12 mouse cellular contexts compared by ENCODE assay signal in genomic region chr1:74892351-74893133, GRCm38 (mm10). TPM values are rescaled to one million over a fixed set of nuclear protein-coding genes. Genes with fewer than 3 reads are reported as not detected.
DNase-seq lines count a peak whose midpoint lies in the region; ATAC-seq and TF ChIP-seq lines count a peak whose summit lies in the region.
"Had no signal": no experiment of that assay in that cellular context is flagged by ENCODE, and none has a peak within 500 bp of the region (broad histone marks: within the 10 kb centered on the region; RNA-seq: fewer than 3 reads in every experiment).

No protein-coding gene starts in this region.

- ATAC-seq in heart, embryonic 15.5 days (replicated peaks; ENCODE audit: insufficient number of reproducible peaks, insufficient read depth, low FRiP score, low read depth), result no peak
- ATAC-seq in forebrain, embryonic 13.5 days, result 0 out of 2 replicates have a peak, but pooled peaks have one; percentile 10
- no peak for ATAC-seq in intestine, postnatal 0 days
- ATAC-seq in lung, postnatal 0 days, result no peak

- TF ChIP-seq POLR2A in olfactory bulb, adult 2 months (IDR thresholded peaks at IDR 0.05; ENCODE audit: insufficient read depth, low read depth, low read length), result no peak

- H3K27me3 ChIP-seq in heart, embryonic 15.5 days, result peaks cover 95% of the 10 kb centered on the region
- peaks cover 95% of the 10 kb centered on the region for H3K27me3 ChIP-seq in forebrain, embryonic 13.5 days
- H3K27me3 ChIP-seq in intestine, postnatal 0 days (replicated peaks; ENCODE audit: control insufficient read depth, insufficient read depth, low read length), result peaks cover 63% of the 10 kb centered on the region
- H3K27me3 ChIP-seq in lung, postnatal 0 days (replicated peaks; ENCODE audit: insufficient read depth, low read length), result peaks cover 40% of the 10 kb centered on the region

- no peak for DNase-seq in heart, adult 9 months (ENCODE audit: low spot score in 2 of 2)
- no peak for DNase-seq in adrenal gland, postnatal 36 days
- DNase-seq in lung, postnatal 0 days (ENCODE audit: low spot score), result no peak
- no peak for DNase-seq in thymus, postnatal 0 days (ENCODE audit: low spot score)

- no peak for TF ChIP-seq EP300 in lung, postnatal 0 days (IDR thresholded peaks at IDR 0.05)

- H3K4me3 ChIP-seq in heart, embryonic 15.5 days, result peak overlapping the region; percentile 5; the same call in 1 of the 2 replicates
- peak overlapping the region; percentile 20 for H3K4me3 ChIP-seq in forebrain, embryonic 13.5 days
- H3K4me3 ChIP-seq in intestine, postnatal 0 days (ENCODE audit: low read depth, low read length), result peak overlapping the region; percentile 7; the same call in 1 of the 2 replicates
- peak overlapping the region; percentile 5 for H3K4me3 ChIP-seq in olfactory bulb, adult 2 months (ENCODE audit: insufficient read depth, low read depth, low read length)
- H3K4me3 ChIP-seq in lung, postnatal 0 days (ENCODE audit: low read depth, low read length), result no peak overlapping the region
- H3K4me3 ChIP-seq: megakaryocyte, embryonic 14.5 days had no signal

- H3K9ac ChIP-seq in heart, embryonic 15.5 days, result no peak overlapping the region
- no peak overlapping the region; the same call in 1 of the 2 replicates for H3K9ac ChIP-seq in forebrain, embryonic 13.5 days
- no peak overlapping the region for H3K9ac ChIP-seq in intestine, postnatal 0 days (ENCODE audit: low read depth, low read length)
- no peak overlapping the region for H3K9ac ChIP-seq in lung, postnatal 0 days (replicated peaks; ENCODE audit: low read depth)

- no peak overlapping the region for H3K27ac ChIP-seq in heart, embryonic 15.5 days
- no peak overlapping the region for H3K27ac ChIP-seq in forebrain, embryonic 13.5 days
- no peak overlapping the region for H3K27ac ChIP-seq in intestine, postnatal 0 days (ENCODE audit: low read depth, low read length)
- H3K27ac ChIP-seq in olfactory bulb, adult 2 months (ENCODE audit: insufficient read depth, low read depth, low read length), result no peak overlapping the region
- no peak overlapping the region for H3K27ac ChIP-seq in lung, postnatal 0 days (ENCODE audit: low read length)

- H3K9me3 ChIP-seq in heart, embryonic 15.5 days (replicated peaks), result no peaks in the 10 kb centered on the region
- H3K9me3 ChIP-seq in forebrain, embryonic 13.5 days (replicated peaks), result no peaks in the 10 kb centered on the region
- H3K9me3 ChIP-seq in intestine, postnatal 0 days (ENCODE audit: control insufficient read depth), result no peaks in the 10 kb centered on the region
- H3K9me3 ChIP-seq in lung, postnatal 0 days (ENCODE audit: low read length), result no peaks in the 10 kb centered on the region
- H3K9me3 ChIP-seq: megakaryocyte, embryonic 14.5 days had no signal

- peak overlapping the region; percentile 25; the same call in 1 of the 2 replicates for H3K4me2 ChIP-seq in heart, embryonic 15.5 days
- H3K4me2 ChIP-seq in forebrain, embryonic 13.5 days, result peak overlapping the region; percentile 49
- H3K4me2 ChIP-seq in intestine, postnatal 0 days (replicated peaks; ENCODE audit: low read depth), result peak overlapping the region; percentile 45; the same call in 1 of the 2 replicates
- H3K4me2 ChIP-seq in lung, postnatal 0 days (replicated peaks; ENCODE audit: low read depth, low read length), result no peak overlapping the region
- H3K4me2 ChIP-seq: liver, embryonic 11.5 days had no signal

- H3K4me1 ChIP-seq in heart, embryonic 15.5 days (replicated peaks), result peaks cover 11% of the 10 kb centered on the region
- H3K4me1 ChIP-seq in forebrain, embryonic 13.5 days, result peaks cover 16% of the 10 kb centered on the region
- H3K4me1 ChIP-seq in intestine, postnatal 0 days (replicated peaks; ENCODE audit: control insufficient read depth, insufficient read depth, low read length), result no peaks in the 10 kb centered on the region
- peaks cover 14% of the 10 kb centered on the region for H3K4me1 ChIP-seq in olfactory bulb, adult 2 months (ENCODE audit: control insufficient read depth, insufficient read depth, low read length)
- no peaks in the 10 kb centered on the region for H3K4me1 ChIP-seq in lung, postnatal 0 days (ENCODE audit: insufficient read depth, low read depth, low read length)

- WGBS in heart, embryonic 15.5 days, result 3% methylated on average over 39 of the region's 39 CpGs
- WGBS in forebrain, embryonic 13.5 days, result 3% methylated on average over 39 of the region's 39 CpGs
- WGBS in intestine, postnatal 0 days, result 3% methylated on average over 39 of the region's 39 CpGs
- WGBS in olfactory bulb, adult 2 months, result 2% methylated on average over 39 of the region's 39 CpGs
- WGBS in lung, postnatal 0 days, result 2% methylated on average over 39 of the region's 39 CpGs

- no peaks in the 10 kb centered on the region for H3K36me3 ChIP-seq in heart, embryonic 15.5 days
- H3K36me3 ChIP-seq in forebrain, embryonic 13.5 days (ENCODE audit: poor library complexity, severe bottlenecking), result no peaks in the 10 kb centered on the region
- H3K36me3 ChIP-seq in intestine, postnatal 0 days (ENCODE audit: control insufficient read depth, insufficient read depth), result no peaks in the 10 kb centered on the region
- no peaks in the 10 kb centered on the region for H3K36me3 ChIP-seq in lung, postnatal 0 days (ENCODE audit: insufficient read depth, low read length)

- TF ChIP-seq CTCF in intestine, postnatal 0 days (IDR thresholded peaks at IDR 0.05; ENCODE audit: low read depth), result no peak
- TF ChIP-seq CTCF in olfactory bulb, adult 2 months (IDR thresholded peaks at IDR 0.05; ENCODE audit: insufficient read depth, low read depth, low read length), result 0 out of 2 replicates have a peak, but pooled peaks have one; percentile 13
- TF ChIP-seq CTCF in lung, postnatal 0 days (IDR thresholded peaks at IDR 0.05), result no peak

RNA-seq across cellular contexts. Expression of gene Cryba2, which starts 0.4 kb away (rescaled TPM):
- polyA plus RNA-seq in heart, embryonic 15.5 days (2015; fragmentation: Nextera tagmentation; extraction: Ambion mirVana), result not detected in 2 replicates
- polyA plus RNA-seq in forebrain, embryonic 13.5 days (2015; fragmentation: Nextera tagmentation; extraction: Ambion mirVana), result not detected in 2 replicates
- polyA plus RNA-seq in intestine, postnatal 0 days (2015; fragmentation: Nextera tagmentation; extraction: Ambion mirVana), result 0.71 and 1.2 TPM in 2 replicates
- polyA plus RNA-seq in olfactory bulb, adult 2 months (2012; ENCODE audit: insufficient read depth, insufficient read length, low replicate concordance, missing spikeins), result not detected in 2 replicates
- total RNA-seq in adrenal gland, postnatal 36 days (2021), result under 1 TPM in 1 of 2 experiments, not detected in 1; 0.56 TPM
- polyA plus RNA-seq in lung, postnatal 0 days (2015; fragmentation: Nextera tagmentation; extraction: Ambion mirVana), result not detected in 2 replicates
- 0.37 and 1.1 TPM in 2 replicates for polyA plus RNA-seq in thymus, postnatal 0 days (2015; fragmentation: Nextera tagmentation; extraction: Ambion mirVana)
- polyA plus RNA-seq: heart, embryonic 16.5 days; liver, embryonic 11.5 days had no signal

RNA-seq across cellular contexts. Expression of gene Fev, which starts 7.3 kb away (rescaled TPM):
- polyA plus RNA-seq in heart, embryonic 15.5 days (2015; fragmentation: Nextera tagmentation; extraction: Ambion mirVana), result 0.37 and 0.68 TPM in 2 replicates
- not detected in 2 replicates for polyA plus RNA-seq in forebrain, embryonic 13.5 days (2015; fragmentation: Nextera tagmentation; extraction: Ambion mirVana)
- 0.59 and 1.3 TPM in 2 replicates for polyA plus RNA-seq in intestine, postnatal 0 days (2015; fragmentation: Nextera tagmentation; extraction: Ambion mirVana)
- polyA plus RNA-seq in olfactory bulb, adult 2 months (2012; ENCODE audit: insufficient read depth, insufficient read length, low replicate concordance, missing spikeins), result not detected in 2 replicates
- 1 to 10 TPM in 1 of 2 experiments, under 1 TPM in 1; 0.93 to 1.1 TPM for total RNA-seq in adrenal gland, postnatal 36 days (2021)
- not detected in 2 replicates for polyA plus RNA-seq in lung, postnatal 0 days (2015; fragmentation: Nextera tagmentation; extraction: Ambion mirVana)
- not detected in 2 replicates for polyA plus RNA-seq in thymus, postnatal 0 days (2015; fragmentation: Nextera tagmentation; extraction: Ambion mirVana)
- total RNA-seq: layer of hippocampus, postnatal 10 days had no signal

RNA-seq across cellular contexts. Expression of gene Cdk5r2, which starts 37.8 kb away (rescaled TPM):
- polyA plus RNA-seq in heart, embryonic 15.5 days (2015; fragmentation: Nextera tagmentation; extraction: Ambion mirVana), result 0.08 TPM in 1 of 2 replicates, not detected in the other
- 0.76 and 1.3 TPM in 2 replicates for polyA plus RNA-seq in forebrain, embryonic 13.5 days (2015; fragmentation: Nextera tagmentation; extraction: Ambion mirVana)
- polyA plus RNA-seq in intestine, postnatal 0 days (2015; fragmentation: Nextera tagmentation; extraction: Ambion mirVana), result 0.13 and 0.29 TPM in 2 replicates
- not detected in 2 replicates for polyA plus RNA-seq in olfactory bulb, adult 2 months (2012; ENCODE audit: insufficient read depth, insufficient read length, low replicate concordance, missing spikeins)
- 1 to 10 TPM; 2.8 to 3.5 TPM for total RNA-seq in adrenal gland, postnatal 36 days (2021)
- not detected in 2 replicates for polyA plus RNA-seq in lung, postnatal 0 days (2015; fragmentation: Nextera tagmentation; extraction: Ambion mirVana)
- polyA plus RNA-seq in thymus, postnatal 0 days (2015; fragmentation: Nextera tagmentation; extraction: Ambion mirVana), result not detected in 2 replicates
- polyA plus RNA-seq: heart, embryonic 16.5 days had no signal

RNA-seq across cellular contexts. Expression of gene Cfap65, which starts 42.9 kb away (rescaled TPM):
- polyA plus RNA-seq in heart, embryonic 15.5 days (2015; fragmentation: Nextera tagmentation; extraction: Ambion mirVana), result 0.08 TPM in 1 of 2 replicates, not detected in the other
- 0.56 and 0.57 TPM in 2 replicates for polyA plus RNA-seq in forebrain, embryonic 13.5 days (2015; fragmentation: Nextera tagmentation; extraction: Ambion mirVana)
- 0.03 and 0.04 TPM in 2 replicates for polyA plus RNA-seq in intestine, postnatal 0 days (2015; fragmentation: Nextera tagmentation; extraction: Ambion mirVana)
- not detected in 2 replicates for polyA plus RNA-seq in olfactory bulb, adult 2 months (2012; ENCODE audit: insufficient read depth, insufficient read length, low replicate concordance, missing spikeins)
- not detected for total RNA-seq in adrenal gland, postnatal 36 days (2021)
- 2.0 and 2.3 TPM in 2 replicates for polyA plus RNA-seq in lung, postnatal 0 days (2015; fragmentation: Nextera tagmentation; extraction: Ambion mirVana)
- 0.04 and 0.08 TPM in 2 replicates for polyA plus RNA-seq in thymus, postnatal 0 days (2015; fragmentation: Nextera tagmentation; extraction: Ambion mirVana)
- polyA plus RNA-seq: liver, embryonic 11.5 days had no signal

RNA-seq across cellular contexts. Expression of gene Ihh, which starts 58.9 kb away (rescaled TPM):
- 0.09 and 0.13 TPM in 2 replicates for polyA plus RNA-seq in heart, embryonic 15.5 days (2015; fragmentation: Nextera tagmentation; extraction: Ambion mirVana)
- polyA plus RNA-seq in forebrain, embryonic 13.5 days (2015; fragmentation: Nextera tagmentation; extraction: Ambion mirVana), result 0.20 and 0.21 TPM in 2 replicates
- polyA plus RNA-seq in intestine, postnatal 0 days (2015; fragmentation: Nextera tagmentation; extraction: Ambion mirVana), result 24.9 and 25.3 TPM in 2 replicates
- polyA plus RNA-seq in olfactory bulb, adult 2 months (2012; ENCODE audit: insufficient read depth, insufficient read length, low replicate concordance, missing spikeins), result not detected in 2 replicates
- total RNA-seq in adrenal gland, postnatal 36 days (2021), result not detected
- polyA plus RNA-seq in lung, postnatal 0 days (2015; fragmentation: Nextera tagmentation; extraction: Ambion mirVana), result 0.10 and 0.16 TPM in 2 replicates
- 0.21 and 0.22 TPM in 2 replicates for polyA plus RNA-seq in thymus, postnatal 0 days (2015; fragmentation: Nextera tagmentation; extraction: Ambion mirVana)
